Mouse (Mus musculus): Measurements from ENCODE around the gene Cd101.

Cd101 gene

DNA sequence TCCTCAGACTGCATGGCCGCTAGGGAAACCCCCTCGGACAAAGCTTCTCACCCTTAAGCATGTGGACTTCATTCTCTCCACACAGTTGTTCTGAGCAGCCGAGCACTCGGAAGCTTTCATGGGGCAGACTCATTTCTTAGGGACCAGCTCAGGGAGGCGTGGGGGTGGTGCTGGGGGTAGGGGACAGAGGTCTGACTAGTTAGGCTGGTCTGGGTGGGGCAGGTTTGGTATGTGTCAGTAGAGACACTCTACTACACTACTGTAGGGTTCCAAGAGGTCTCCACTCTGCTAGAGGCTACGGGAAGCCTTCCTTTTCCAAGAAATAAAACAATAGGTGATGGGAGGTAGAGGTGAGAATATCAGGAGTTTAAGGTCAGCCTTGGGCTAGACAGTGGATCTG is 15.3 kb upstream of the Cd101 start:
- DNase-seq (ENCODE audit: low spot score in 2 of 2), result no peak

DNA sequence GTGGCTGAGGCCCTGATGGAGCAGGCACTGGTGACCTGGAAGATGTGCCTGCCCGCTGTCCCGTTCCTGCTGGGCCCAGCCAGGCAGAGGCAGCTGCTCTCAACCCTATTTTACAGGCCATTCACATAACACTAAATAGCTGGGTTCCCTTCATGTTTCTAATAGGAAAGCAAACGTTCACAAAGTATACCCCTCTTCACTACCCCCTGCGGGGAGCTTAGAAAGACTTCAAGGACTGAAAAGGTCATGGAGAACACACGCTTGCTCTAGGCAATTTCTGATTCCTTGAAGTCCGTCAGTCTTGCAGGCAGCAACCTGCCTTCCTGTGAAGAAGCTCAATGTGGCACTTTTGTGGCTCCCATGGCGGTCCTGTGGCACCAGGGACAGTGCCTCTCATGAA is 12.6 kb upstream of the Cd101 start:
- no peak for DNase-seq (ENCODE audit: low spot score in 2 of 2)

DNA sequence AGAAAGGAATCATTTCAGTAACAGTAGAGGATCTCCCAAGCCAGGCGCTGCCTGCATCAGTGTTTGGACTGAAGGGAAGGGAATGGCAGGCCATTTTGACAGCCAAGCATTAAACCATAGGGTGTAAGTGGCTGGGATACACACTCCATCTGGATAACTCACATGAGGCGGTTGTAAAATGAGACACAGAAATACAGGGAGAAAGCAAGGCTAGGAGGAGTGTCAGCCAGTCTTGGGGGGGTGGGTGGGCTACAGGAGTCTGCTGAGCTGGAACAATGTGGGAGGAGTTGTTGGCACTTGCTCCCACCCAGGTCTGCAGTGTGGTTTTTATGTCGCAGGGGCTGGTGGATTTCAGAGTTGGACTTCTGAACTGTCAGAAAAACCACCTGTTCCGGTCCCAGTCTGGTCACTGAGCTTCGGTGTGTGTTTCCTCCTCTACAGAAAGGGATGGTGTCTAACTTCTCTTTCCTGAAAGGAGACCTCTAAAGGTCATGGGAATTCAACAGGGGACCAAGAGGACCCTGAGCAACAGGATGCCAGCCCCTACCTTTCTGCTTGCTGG is 8.7 kb upstream of the Cd101 start:
- no peak for DNase-seq (ENCODE audit: low spot score in 2 of 2)

GRCm38 (mm10) chr3:101036001-101036400 is 6.6 kb upstream of the Cd101 start:
- no peak for DNase-seq (ENCODE audit: low spot score in 2 of 2)

GRCm38 (mm10) chr3:101034509-101034908 is 5.2 kb upstream of the Cd101 start:
- no peak for DNase-seq (ENCODE audit: low spot score in 2 of 2)

- no peak for DNase-seq (ENCODE audit: low spot score in 2 of 2)
Measured at GRCm38 (mm10) chr3:101033644-101034043, 4.3 kb upstream of the Cd101 start.

DNA sequence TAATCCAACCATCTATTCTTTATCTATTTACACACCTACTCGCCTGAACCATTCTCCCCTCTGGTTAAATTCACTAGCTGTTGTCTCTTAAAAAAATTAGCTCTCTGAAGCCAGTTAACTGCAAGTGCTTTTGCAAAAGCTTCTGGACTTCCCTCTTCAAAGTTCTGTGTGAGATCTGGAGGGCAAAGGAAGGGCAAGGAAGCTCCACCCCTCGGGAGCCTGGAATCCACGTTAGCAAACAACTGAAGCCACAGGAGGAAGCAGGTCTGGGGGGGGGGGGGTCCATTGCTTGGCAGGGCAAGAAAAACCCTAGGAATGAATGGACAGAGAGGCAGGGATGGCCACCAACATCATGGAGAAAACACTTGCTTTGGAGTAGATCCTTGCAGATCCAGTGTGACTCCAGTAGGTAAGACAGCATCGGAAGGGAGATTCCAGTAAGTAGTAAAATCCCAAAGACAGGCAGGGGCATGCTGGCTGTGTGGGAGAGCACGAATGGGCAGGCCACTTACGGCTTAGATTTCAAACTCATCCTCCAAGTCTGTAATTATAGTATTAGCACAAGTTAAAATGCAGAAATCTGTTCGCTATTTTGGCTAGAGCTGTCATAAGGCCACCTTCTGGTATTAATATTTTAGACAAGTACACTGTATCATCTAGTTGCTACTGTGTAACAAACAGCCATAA is 2.2 kb upstream of the Cd101 start:
- DNase-seq (ENCODE audit: low spot score in 2 of 2), result no peak

GRCm38 (mm10) chr3:101030630-101031029 is 1.3 kb upstream of the Cd101 start:
- DNase-seq (ENCODE audit: low spot score in 2 of 2), result no peak

- DNase-seq (ENCODE audit: low spot score in 2 of 2), result no peak
Measured at GRCm38 (mm10) chr3:101026741-101027140, 2.6 kb downstream of the Cd101 start.

GRCm38 (mm10) chr3:101022967-101023366 is 6.4 kb downstream of the Cd101 start:
- no peak for DNase-seq (ENCODE audit: low spot score in 2 of 2)

- no peak for DNase-seq (ENCODE audit: low spot score in 2 of 2)
Measured at GRCm38 (mm10) chr3:101021481-101022051, 7.8 kb downstream of the Cd101 start.

DNA sequence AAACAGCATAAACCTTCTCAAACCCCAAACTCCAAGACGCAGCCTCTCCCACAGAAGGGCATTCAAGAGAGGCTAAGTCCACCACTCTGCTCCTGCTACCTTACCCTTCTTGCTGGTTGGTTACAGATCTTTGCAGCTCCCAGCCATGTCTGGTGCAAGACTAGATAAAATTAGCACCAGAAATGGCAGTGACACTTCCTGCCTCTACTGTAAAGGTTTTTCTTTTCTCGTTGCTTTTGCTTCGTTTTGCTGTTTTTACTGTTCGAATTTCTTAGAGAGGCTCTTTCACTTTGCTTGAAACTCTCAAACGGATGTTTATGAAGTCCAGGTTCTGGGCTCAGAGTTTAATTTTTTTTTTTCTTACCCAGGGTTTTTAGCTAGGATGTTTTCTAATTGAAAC is 8.3 kb downstream of the Cd101 start:
- no peak for DNase-seq (ENCODE audit: low spot score in 2 of 2)

- DNase-seq (ENCODE audit: low spot score in 2 of 2), result no peak
Measured at GRCm38 (mm10) chr3:101018494-101018893, 10.9 kb downstream of the Cd101 start.

- DNase-seq (ENCODE audit: low spot score in 2 of 2), result no peak
Measured at GRCm38 (mm10) chr3:101016050-101016449, 13.3 kb downstream of the Cd101 start.

GRCm38 (mm10) chr3:101015254-101015653 is 14.1 kb downstream of the Cd101 start:
- no peak for DNase-seq (ENCODE audit: low spot score in 2 of 2)

DNA sequence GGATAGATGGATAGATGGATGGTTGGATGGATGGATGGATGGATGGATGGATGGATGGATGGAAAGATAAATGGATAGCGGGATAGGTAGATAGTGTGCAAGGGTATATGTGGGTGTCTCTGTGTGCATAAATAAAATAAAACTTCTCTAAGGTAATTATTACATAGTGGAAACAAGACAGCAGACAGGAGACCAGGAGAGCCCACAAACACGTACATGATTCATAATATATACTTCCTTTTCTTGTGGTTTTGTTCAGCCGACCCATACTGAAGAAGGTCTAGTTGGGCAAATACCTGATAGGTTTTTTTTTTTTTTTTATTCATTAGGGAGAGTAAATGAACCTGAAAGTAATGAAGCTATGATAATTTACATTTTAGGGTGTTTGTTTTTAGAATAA is 15.8 kb downstream of the Cd101 start:
- DNase-seq (ENCODE audit: low spot score in 2 of 2), result no peak

- no peak for DNase-seq (ENCODE audit: low spot score in 2 of 2)
Measured at GRCm38 (mm10) chr3:101013005-101013404, 16.4 kb downstream of the Cd101 start.

GRCm38 (mm10) chr3:101012597-101012996 is 16.8 kb downstream of the Cd101 start:
- DNase-seq (ENCODE audit: low spot score in 2 of 2), result no peak

DNA sequence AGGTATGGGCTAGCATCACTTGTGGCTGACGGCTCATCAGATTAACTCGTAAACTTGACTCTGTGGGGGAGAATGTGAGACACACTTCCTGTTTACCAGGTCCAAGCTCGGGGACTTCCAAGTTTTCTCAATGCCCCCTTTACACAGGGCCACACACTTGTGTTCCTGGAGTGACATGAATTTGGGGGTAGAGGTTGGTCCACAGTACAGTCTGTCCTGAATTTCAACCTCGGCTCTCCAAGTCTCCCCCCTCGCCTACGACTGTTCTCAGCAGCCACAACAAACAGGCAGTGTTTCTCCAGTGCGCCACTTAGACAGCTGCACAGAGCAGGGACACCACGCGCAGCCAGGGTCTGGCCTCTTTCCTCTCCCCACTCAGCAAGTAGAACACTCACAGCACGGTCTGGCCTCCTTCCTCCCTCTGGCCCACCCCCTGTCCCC is 17.2 kb downstream of the Cd101 start:
- DNase-seq (ENCODE audit: low spot score in 2 of 2), result peak; percentile 44 to 50

- DNase-seq (ENCODE audit: low spot score in 2 of 2), result no peak
Measured at GRCm38 (mm10) chr3:101011203-101011600, 18.2 kb downstream of the Cd101 start.

GRCm38 (mm10) chr3:101010589-101011202 is 18.7 kb downstream of the Cd101 start:
- no peak for DNase-seq (ENCODE audit: low spot score in 2 of 2)

GRCm38 (mm10) chr3:101007112-101007782 is 22.1 kb downstream of the Cd101 start:
- no peak for DNase-seq (ENCODE audit: low spot score in 2 of 2)
